Mouse (Mus musculus) spleen, adult 2 months (tissue): ENCODE measurements around the gene Pld4.

Experiments
- CTCF ChIP-seq: fragments of 200-500 bp; IDR thresholded peaks from 2 replicates; pipeline ENCODE4 v1.5.1; 2011; ENCODE audit warnings: mild to moderate bottlenecking, inconsistent platforms; ENCODE audit not compliant: insufficient read depth, insufficient read length, insufficient replicate concordance; ENCODE audit errors: extremely low read depth
- POLR2A ChIP-seq: fragments of 200-500 bp; IDR thresholded peaks from 2 replicates; pipeline ENCODE4 v1.6.1; 2011; ENCODE audit warnings: low read depth, low read length, inconsistent platforms

- TF ChIP-seq CTCF = no peak
- TF ChIP-seq POLR2A = no peak
Observed at GRCm38 (mm10) chr12:112730808-112731207, 29.6 kb upstream of the Pld4 start.
